Mouse (Mus musculus): ENCODE data around the gene Ostc.

Gene Ostc

DNA sequence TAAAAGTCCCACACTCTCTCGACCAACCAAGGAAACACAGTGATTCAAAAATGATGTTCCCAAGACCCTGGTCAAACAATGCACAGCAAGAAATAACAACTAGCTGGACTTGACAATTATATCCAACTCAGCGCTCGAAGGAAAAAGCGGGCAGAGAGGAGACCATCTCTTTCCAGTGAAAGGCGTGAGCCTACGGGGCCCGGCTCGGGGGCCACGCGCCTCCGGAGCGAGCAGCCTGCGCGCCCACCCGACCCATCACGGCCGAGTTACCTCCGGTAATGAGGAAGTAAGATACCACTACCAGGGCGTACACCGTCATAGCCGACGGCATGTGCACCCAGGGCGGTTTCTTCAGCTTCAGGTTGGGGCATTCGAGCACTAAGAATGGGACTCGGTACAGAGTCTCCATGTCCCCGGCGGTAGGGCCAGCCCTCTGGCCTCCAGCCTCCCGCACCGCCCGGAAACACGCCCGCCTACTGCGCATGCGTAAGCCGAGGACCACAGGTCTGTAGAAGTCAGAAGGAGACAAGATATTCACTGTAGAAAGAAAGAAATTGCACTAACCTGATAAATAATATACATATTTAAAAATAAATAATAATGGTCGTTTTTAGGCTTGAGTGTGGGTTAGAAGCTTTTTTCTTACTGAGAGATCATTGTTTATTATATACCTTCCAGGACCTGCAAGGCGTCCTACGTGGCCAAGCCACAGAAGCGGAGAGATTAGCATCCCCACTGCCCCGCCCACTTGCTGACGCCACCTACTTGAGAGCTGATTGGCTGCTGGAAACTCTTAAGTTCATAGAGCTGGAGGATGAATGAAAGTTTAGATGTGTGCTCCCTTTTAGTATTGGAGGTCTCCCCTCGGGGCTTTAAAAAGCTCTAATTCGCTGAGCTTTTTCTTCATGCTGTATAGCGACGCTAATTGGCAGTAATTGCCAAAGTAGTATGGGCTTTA lies at the start of gene Ostc:
Gene Ostc (minus strand): TSS at position 478 of the 958 bp plus-strand sequence.
- peak; percentile 97 to 98 for DNase-seq

DNA sequence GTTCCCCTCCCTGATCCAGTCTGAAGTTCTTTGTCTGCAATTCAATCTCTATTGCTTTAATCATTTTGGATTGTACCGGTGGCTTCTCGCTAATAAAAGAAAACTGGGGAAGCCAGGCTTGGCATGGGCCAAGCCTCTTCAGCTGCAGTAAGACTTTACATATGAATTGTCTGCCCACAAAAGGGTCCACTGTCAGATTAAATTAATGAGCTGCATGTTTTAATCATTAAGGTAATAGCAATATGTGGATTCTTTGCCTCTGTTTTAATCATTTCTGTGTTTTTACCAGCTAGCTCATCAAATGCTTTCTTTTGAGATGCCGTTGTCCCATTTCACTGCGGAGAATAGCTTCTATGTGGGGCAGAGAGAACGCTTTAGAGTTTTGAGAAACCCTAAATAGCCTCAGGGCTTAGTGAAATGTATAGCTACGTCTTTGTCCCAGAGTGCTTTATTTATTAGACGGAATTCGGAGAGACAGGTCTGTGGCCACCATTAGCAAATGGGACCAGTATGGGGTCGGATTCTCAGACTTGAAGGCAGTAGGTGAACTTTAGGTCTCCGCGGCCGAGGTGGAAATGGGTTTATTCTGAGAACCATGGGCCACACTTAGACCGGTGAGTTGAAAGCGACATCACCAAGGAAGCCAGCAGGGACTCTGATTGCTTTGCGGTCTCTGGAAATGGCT lies 49.1 kb upstream of the Ostc start:
- DNase-seq: no peak

DNA sequence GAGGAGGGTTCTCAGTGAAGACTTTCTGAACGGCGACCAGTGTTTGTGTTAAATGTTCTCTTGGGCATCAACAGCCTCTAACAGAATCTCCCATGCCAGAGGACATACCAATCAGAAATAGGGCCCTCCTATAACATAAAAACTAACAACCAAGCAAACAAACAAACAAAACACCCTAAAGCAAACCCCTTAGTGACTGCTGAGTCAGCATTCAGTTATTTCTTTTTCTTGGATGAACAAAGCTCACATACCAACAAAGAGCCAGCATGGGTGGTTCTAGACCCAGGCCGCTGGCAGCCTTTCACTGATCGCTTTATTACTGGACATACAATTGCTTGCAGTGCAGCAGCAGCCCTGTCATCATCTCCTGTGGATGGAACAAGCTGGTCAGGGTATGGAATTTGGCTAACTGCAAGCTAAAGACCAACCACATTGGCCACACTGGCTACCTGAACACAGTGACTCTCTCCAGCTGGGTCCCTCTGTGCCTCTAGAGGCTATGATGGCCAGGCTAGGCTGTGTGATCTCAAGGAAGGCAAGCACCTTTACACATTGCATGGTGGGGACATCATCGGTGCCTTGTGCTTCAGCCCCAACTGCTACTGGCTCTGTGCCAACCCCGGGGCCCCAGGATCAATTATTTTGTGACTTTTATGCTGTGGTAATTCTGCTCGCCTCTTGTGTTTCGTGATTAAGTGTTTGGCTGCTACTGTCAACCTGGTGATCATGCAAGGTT lies 48.0 kb upstream of the Ostc start:
- DNase-seq: no peak

DNA sequence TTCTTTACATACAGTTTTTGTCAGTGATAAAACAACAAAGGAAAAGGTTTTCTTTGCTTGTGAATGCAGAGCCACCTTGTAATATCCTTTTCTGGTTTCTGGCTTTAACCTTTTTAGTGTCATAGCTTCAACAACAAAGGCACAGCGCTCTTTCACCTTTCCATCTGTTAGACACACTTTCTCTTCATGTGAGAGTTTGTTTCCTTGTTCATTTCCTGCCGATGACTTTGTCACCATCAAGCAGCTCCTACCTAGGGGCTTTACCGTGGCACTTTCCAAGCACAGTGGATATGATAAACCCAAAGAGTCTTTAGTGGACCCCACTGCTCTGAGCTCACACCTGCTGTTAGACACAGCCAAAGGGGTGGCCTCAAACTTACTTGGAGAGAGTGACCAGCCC lies 40.0 kb upstream of the Ostc start:
- DNase-seq: no peak

DNA sequence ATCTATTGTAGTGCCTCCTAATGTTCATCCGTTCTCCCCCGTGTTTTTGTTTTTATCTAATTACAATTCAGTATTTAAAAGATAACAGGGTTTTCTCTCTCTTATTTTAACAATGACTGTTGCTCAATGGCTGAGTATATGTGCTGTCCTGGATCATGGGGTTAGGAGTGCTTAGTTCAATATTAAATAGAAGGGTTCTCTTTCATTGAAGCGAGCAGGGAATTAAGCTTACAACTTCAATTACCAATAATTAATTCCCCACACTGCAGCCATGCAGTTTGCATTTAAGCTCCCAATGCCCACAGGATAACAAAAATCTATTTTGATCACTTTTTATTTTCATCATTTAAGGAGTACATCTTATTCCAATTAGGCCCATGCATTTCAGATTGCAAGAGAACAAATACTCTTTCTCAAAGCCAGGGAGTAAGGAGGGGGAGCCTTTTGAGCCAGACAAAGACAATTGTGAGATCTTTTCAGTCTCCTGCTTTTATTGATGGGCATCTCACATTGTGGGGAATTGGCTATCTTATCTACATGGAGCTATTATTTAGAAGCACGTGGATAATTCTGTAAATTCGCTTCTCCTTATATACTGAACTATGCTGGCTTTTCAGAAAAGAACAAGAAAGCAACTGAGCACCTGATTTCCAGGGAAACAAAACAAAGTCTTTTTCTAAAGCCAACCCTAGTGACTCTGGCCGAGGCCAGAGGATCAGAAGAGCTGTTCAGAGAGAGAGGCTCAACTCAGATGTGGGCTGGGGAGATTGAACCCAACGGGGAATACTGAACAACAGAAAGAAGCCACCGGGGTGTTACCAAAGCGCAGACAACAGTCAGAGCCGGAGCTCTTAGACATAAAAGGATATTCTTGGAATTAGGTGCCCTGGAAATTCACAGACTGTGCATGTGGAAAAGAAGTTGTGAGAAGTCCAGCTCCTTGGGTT lies 37.7 kb upstream of the Ostc start:
- DNase-seq: no peak

DNA sequence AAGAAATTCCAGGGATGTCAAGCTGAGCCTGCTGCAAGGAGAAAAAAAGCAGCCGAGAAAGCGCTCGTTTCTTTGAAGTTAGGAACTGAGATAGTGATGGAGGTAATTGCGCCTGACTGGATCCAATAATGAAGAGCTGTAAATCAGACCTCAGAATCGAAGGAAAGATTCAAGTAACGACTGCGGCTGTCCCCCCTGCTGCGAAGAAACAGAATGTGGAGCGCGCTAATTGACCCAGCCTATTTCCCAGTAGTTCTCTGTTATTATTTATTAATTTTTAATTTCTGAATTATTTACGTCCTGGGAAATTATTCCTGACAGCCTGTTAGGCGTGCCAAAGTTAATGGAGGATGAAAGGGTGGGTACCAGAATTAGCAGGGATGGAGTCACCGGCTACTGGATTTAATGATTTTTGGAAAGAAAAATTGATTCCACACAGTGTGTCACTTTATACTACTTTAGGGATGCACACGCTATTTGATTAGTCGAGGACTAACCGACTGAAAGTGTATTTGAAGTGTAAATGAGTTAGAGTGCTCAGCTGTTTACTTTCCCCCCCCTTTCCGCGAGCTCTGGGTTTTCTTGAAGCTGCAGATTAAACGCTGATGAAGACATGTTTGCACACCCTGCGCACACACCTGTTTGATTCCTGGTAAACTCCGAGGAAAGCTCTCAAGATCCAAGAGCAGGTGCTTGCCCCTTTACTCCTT lies 28.6 kb upstream of the Ostc start:
- DNase-seq: no peak

DNA sequence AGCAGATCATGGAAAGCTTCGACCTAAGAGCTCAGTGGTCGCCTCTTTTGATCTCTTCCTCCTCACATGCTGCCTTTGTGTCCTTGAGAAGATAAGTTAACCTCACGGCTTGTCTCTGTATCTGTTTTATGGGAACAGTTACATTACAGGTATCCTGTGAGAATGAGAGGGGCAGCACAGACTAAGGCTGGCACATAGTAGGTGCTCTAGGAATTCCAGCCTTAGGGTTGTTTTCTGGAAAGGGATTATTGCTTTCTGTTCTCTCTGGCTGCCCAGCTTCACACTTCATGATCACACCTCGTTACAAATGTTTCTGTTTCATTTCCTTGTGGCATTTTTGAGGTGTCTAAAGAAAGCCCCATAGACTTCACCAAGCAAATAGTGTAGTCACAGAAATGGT lies 27.5 kb upstream of the Ostc start:
- DNase-seq: no peak

DNA sequence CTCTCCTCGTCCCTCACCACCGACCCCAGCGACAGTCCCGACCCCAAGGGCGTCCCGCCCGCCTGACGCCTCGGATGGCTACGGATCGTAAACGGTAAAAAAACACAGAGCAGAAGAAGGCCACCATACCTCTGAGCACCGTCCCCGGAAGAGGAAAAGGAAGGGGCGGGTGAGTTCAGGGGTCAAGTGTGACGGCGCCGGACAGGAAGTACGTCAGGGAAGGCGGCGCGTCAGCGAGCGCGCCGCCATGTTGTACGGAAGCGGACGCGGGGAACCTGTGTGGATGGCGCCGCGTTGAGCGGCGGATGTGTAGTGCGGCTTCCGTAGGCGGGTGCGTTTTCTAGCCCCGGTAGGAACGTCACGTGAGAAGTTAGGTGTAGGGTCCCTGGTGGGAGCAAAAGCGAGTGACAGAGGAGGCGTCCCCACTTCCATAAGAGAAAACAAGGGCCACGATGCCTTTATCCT lies 21.0 kb upstream of the Ostc start, which contains the start of gene Rpl34:
Gene Rpl34 (minus strand): TSS at position 210 of the 465 bp plus-strand sequence.
- peak; percentile 94 for DNase-seq

DNA sequence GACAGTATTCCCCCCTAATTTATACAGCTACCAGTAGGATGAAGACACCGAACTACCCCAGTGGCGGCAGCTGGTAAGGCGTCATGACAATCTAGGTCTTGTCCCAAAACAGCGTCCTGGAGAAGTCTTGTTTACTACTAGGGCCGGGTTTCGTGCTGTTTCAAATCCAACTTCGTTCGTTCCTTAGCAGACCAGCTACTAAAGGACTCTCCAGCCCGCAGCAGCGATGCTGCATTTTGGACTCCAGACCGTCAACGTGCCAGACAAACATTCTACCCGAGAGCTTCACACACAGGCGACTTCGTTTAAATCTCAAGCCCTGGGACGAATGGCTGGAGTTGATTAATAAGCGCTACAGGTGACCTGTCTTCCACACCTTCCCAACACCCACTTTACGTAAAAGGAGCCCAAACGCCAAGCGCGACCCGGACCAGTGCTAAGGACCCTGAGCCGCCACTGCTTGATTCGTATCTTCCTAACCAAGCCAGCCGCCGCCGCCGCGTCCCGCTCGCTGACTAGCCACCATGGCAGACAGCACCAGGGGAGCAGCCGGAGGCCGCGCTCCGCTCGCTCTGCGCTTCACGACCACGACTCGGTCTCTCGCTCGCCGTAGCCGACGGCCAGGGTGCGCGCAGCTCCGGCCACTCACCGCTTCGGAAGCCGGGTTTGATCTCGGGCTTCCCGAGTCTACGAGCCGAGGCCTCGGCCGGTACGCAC lies 20.4 kb upstream of the Ostc start:
- DNase-seq: peak in 1 of 2 experiments; percentile 32

DNA sequence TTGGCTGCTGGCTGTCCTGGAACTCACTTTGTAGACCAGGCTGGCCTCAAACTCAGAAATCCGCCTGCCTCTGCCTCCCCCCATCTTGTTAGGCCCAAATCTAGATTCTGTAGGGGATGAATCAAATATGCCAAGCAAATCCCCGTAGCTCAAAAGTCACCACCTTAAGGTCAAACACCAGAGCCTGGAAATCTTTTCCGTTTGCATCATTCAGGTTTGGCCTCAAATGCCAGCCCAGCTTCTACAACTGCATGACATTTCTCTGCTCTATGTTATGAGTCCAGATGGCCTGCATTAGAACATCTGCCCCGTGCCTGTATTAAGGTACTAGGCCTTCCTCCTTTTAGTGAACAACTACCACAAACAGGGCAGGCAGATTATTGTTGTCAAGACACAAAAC lies 18.4 kb upstream of the Ostc start:
- DNase-seq: no peak

DNA sequence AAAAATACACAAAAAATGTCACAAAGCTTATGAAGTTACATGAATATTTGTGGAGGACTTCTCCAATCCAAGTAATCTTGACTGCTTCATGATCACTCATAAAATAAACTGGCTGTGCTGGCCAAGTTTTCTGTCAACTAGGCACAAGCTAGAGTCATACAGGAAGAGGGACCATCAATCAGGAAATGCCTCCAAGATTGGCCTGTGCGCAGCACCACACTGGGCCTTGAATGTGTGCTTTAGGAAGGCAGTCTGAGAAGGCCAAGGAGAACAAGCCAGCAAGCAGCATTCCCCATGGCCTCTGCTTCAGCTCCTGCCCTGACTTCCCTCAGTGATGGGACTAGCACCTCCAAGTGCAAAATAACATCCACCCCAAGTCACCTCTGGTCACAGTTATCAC lies 17.8 kb upstream of the Ostc start:
- no peak for DNase-seq

DNA sequence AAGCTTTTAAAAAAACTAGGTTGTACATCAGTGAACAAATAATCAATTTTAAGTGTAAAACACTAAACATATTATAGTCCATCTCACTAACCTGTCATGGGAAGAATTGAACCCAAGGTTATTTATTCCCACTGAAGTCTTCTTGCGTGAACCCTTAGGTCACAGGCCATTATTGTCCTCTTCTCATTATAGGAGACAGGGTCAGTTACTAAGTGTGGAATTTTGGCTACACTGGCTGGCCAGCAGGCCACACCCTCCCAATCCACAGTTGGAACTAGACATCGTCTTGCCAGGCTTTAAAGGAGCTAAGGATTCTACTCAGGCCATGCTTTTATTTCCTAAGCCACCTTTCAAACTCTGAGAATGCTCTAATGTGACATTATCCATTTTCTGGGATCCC lies 16.5 kb upstream of the Ostc start:
- no peak for DNase-seq

DNA sequence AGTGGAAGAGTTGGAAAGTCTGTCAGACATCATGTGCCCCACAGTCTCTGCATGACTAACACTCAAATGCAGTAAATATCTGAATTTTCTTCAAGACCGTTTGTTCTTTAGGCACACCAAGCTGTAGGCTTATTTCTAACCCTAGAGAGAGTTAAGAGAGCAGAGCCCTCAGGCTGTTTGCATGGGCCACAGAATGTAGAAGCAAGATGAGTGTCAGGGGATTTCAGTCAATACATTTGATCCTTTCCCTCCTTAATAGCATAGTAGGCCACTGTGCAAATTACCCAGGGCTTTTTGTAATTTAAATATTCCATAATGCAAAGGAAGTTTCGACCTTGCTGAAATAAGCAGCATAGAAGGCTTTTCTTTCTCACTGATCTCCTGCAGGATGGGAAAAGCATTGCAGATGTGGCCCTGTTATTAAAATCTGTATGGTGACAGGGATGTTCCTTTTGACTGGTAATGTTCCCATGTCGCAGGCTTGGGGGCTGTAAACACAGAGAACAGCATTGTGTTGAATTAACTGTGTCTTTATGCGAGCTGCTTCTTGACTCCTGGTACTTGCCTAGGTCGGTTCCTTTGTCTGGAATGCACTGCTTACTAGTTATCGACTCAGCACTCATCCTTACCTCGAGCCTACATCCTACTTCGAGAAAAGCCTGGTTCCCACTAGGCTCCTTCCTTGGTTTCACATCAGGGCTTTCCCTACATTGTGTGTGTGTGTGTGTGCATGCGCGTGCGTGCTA lies 13.7 kb upstream of the Ostc start:
- DNase-seq: no peak

DNA sequence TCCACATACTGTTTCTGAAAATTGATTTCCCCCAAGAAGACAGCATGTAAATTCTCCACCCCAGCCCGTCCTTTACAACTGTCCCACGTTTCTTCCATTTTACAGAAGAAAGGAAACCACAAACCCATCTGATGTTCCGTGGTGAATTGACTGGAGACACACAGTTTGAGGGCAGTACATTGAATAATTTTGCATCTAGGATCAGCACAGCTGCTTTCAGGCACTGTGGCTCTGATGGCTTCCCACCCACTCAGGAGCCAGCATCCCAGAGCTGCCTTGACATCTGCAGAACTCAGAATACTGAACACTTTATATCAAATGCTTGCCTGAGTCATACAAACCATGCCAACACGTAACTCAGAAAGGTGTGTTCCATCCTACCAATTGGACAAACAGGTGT lies 11.0 kb upstream of the Ostc start:
- no peak for DNase-seq

DNA sequence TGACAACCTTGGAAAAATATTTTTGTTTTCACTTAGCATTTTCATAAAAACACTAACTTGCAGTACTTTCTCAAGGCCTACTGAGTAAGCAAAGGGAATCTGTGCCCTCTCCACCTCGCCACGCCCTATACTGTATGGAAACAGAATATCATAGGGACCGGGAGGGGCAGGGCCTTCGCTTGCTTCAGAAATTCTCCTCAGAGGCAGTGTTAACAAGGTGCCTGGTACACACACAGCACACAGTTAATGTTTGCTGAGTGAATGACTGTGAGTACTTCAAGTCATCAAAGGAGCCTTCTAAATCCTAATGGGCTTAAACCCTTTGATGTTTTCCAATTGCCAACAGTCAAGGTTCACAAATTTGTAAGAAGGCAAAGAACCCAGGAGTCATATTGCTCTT lies 9.6 kb upstream of the Ostc start:
- DNase-seq: no peak

DNA sequence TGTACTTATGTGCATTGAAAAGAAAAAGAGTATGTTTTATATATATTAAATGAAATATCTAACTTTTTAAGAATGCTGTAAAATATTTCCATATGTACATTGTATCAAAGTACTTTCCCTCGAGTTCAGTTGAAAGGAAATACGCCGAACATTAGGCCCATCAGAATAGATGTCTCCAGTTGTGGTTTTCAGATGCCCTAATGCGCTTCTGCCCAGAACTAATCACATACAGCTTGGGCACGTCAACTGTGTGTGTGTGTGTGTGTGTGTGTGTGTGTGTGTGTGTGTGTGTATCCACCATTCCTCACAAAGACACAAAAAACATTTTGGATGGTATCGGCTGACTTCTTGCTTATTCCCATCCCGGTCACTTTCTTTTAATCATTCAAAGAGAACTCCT lies 7.3 kb upstream of the Ostc start:
- no peak for DNase-seq

DNA sequence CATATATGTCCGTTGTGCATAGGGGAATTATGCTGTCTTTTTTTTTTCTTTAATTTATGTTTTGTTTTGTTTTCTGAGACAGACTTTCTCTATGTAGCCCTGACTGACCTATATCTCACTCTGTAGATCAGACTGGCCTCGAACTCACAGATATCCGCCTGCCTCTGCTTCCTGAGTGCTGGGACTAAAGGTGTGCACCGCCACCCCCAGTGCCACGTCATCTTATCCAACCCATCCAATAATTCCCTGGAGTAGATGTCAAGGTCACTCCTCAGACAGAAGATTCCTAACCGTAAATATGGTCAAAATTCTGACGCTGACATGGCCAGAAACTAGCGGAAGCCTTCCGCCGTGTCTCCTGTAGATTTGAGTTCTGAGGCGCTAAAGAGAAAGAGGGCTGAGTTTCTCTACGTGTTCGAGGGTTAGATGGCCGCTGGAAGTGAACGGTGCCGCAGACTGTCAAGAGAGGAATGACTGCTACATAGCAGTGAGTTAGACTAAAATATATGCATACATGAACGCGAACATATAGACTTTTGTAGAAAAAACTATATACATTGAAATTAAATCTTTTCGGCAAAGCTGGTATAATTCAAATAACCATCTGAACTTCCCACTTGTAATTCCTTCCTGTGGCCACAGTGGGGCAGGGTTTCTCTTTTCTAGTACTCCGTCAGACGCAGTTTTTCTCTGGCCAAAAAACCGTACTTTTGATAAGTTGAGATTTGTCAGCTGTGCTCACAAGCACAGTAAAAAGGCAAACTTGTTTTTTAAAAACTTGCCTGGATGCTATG lies 5.7 kb upstream of the Ostc start:
- peak; percentile 55 to 73 for DNase-seq

DNA sequence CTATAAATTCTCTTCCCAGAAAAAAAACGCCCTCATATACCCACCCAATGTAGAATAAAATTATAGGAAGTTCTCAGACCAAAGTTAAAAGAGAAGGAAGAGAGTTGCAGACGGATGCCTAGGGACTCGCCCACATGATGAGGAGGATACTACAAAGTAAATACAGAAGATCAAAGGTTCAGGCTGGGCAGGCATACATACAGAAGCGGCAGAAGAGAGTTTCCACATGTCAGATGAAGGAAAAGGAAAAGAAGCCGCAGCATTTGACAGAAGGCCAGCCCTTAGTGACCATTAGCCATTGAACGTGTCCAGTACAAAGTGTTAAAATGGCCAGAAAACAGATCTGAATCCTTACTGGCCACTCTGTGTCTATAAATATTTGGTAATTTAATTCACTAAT lies 3.6 kb upstream of the Ostc start:
- DNase-seq: no peak

DNA sequence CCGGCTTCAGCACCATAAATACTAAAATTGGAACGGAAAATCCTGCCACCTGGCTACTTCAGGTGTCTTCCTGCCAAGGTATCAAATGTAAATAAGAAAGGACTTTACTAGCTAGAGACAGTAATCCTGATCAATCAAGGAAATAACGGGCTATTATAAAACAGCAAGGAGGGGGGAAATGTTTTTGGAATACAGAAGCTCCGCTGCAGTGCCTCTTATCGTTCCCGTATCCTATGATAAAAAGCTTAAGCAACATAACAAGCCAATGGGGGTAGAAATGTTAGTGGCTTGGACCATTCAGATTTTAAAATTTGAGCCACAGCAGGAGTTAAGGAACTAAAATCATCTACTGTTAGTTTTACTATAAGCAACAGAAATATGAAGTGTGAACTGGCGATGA lies 859 bp upstream of the Ostc start:
- no peak for DNase-seq

All from kidney, adult 8-10 months (tissue).